Mouse (Mus musculus) G1E-ER4 (cell line): ENCODE data around the gene Csde1. TPM values are rescaled to one million over a fixed set of nuclear protein-coding genes. Genes with fewer than 3 reads are reported as not detected.

Source experiments
- GATA1 ChIP-seq: IDR thresholded peaks from one replicate; pipeline ENCODE4 v1.8.0; 2012; ENCODE audit warnings: low read length, inconsistent platforms
- polyA plus RNA-seq: library from polyadenylated mRNA; stranded (reverse); fragments of >175 nt; gene quantifications from 2 replicates; pipeline ENCODE4 v1.2.3, GENCODE M21; 2012

The Csde1 gene
- 4.5 and 7.9 TPM in 2 replicates for polyA plus RNA-seq

DNA sequence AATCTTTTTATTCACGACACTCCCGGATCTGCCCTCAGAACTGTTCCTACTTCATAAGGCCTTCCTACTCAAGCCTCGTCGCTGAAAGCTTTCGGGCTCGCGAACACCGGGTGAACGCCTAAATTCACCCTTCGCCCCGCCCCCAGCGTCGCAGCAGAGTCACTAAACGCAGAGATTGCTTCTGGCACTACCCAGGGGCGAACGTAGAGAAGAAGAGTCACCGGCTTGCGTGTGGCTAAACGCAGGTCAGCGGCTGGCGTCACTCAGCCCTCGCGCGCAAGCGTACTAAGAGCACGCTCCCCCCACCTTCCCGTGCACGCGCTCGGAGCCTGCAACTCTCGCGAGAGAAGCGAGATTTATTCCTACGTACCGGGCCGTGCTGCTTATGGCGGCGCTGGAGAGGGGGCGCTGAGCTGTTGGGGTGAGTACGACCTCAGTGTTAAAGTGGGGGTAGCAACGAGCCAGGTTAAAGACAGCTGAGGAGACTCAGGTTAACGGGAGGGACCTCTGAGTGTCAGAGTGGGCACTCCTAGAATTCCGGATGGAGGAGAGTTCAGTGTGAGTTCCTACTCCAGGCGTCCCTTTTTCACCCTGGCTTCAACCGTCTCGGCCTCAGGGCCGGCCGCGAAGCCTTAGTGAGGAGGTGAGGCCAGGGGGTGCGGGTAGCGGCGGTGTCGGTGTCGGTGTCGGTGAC is at the start of gene Csde1:
Csde1 (plus strand) TSS at position 178 of the 694 bp plus-strand sequence.
- no peak for TF ChIP-seq GATA1

DNA sequence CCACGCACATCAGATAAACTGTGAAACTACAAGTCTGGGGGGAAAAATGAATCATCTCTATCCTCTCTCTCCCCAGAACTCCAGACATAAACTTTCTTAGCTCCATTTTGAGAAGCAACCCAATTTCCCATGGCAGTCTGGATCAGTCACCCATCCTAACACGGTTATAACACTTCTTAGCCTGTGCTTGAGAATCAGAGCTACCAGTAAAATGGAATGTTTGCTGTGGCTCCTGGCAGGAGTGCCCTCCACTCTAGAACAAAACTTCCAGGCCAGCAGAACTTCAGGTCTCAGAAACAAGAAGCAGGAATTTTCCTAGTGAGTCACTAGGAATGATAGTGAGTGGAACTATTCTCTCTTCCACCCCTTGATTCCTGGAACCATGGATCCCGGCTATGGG is 49.7 kb upstream of the Csde1 start:
- TF ChIP-seq GATA1 = no peak

DNA sequence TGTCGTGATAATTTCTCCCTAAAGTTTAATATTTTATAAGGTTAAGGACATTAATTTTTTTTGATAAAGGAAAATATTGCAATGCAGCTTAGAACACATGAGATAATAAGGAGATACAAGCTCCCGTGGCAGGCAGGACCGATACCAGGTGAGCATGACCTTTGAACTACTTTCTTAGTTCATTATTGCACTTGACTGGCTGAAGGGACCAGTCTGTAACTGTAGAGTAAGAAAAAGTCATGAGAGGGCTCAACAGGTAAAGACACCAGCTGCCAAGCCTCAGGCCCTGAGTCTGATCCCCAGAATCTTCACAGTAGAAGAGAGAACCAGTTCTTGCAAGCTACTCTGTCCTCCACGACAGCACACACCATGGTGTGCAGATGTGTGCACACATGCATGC is 43.3 kb upstream of the Csde1 start:
- TF ChIP-seq GATA1 = no peak

DNA sequence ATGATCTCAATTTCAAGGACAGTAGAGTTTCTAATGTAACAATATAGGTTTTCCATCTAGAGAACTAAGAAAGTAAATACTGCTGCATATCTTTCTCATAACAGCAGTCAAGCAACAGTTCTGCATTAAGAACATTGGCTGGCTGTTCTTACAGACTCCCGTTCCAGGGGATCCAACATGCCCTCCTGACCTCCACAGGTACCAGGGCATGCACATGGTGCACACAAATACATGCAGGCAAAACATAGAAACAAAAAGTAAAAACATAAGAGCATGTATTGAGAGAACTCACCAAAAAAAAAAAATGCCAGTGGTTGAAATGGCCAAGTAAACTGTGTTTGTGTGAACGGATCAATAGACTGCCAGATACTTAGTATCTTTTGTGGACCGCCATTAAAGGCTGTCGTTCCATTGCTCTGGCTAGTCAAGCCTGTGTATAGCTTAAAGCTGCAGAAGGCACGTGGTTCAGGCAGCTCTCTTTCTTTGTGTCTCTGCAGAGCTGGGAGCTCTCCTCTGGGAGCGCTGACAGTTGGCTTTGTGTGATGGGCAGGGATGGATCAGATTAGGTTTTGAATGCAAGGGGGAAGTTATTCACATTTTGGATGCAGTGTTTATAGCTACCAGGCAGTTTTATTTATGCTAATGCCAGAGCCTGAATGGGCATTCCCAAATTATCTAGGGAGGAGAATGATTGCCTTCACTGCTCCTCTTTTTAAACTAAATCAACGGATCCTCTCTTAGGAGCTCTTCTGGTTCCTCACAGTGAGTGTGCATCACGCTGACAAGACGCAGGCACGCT is 40.5 kb upstream of the Csde1 start:
- no peak for TF ChIP-seq GATA1

DNA sequence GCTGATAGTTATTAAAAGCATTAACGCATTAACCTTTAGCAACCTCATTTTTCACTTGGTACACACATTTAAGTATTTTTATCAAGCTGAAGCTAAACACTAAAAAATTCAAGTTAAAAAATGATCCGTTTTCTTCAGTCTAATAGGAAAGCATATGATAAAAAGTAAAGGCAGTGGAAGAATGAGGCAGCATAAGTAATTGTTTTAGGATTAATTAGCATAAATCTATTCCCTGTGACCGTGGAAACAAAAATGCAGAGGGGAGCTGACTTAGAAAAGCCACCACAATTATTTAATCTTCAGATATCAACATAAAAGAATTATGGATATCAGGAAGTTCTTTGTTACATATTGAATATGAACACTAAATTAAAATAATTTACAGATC is 39.9 kb upstream of the Csde1 start:
- no peak for TF ChIP-seq GATA1

DNA sequence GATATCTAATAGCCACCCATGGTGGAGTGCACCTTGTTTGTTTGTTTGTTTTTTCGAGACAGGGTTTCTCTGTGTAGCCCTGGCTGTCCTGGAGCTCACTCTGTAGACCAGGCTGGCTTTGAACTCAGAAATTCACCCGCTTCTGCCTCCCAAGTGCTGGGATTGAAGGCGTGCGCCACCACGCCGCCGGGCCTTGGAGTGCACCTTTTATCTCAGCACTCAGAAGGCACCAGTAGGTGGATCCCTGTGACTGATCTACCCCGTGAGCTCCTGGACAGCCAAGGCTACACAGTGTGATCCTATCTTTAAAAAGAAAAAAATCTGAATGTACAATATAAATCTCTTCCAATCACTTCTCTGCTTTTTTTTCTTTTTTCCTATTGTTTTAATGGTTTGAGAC is 29.2 kb upstream of the Csde1 start:
- TF ChIP-seq GATA1 = no peak

DNA sequence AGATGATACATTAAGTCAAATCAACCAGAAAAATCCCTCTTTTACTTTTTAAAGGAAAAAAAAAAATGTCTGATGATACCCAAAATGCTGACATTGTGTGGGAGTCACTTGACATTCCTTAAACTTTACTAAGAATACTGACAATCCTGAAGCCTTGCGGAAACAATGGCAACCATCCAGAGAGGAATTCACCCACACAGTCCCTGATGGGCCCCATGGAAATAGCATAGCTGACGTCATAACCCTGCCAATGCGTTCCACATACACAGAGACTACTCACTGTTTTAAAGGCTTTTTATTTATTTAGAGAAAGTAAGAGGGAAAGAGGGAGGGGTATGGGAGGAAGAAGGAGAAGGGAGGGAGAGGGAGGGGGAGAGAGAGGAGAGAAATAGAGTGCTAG is 27.3 kb upstream of the Csde1 start:
- no peak for TF ChIP-seq GATA1

DNA sequence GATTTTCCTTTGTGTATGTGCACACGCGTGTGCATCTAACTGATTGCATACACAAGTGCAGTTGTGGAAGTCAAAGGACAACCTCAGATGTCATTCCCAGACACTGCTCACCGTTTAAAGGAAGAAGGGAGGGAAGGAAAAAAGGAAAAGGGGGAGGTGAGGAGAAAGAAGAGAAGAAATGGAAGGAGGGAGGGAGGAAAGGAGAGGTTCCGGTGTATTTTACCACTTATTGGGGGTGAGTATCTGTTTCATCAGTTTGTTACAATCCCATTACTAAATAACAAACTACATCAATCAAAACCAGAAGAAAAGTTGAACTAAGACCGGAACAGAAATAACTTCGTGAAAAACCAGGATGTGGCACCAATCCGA is 25.0 kb upstream of the Csde1 start:
- no peak for TF ChIP-seq GATA1

DNA sequence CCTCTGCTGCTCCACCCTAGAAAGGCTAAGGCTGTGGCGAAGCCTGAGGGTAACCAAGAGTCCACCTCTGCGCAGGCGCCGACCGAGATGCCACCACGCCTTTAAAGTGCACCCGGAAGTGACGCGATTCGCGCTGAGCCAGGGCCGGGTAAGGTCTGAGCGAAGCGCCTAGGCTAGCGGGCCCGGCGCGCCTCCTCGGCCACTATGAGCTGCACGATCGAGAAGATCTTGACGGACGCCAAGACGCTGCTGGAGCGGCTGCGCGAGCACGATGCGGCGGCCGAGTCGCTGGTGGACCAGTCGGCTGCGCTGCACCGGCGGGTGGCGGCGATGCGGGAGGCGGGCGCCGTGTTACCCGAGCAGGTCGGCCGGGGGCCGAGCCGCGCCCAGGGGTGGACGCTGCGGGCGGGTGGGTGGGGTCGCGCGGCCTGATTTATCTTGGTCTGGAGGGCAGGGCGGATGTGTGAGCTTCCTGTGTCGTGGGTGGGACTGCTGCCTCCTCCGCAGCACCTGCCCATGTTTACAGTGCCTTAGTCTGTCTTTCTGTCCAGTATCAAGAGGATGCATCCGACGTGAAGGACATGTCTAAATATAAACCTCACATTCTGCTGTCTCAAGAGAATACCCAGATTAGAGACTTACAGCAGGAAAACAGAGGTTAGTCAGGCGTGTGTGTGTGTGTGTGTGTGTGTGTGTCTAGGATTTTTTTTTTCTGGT is 24.5 kb upstream of the Csde1 start, which contains the start of gene Sike1:
Sike1 (plus strand) TSS at position 104 of the 717 bp plus-strand sequence.
- no peak for TF ChIP-seq GATA1

DNA sequence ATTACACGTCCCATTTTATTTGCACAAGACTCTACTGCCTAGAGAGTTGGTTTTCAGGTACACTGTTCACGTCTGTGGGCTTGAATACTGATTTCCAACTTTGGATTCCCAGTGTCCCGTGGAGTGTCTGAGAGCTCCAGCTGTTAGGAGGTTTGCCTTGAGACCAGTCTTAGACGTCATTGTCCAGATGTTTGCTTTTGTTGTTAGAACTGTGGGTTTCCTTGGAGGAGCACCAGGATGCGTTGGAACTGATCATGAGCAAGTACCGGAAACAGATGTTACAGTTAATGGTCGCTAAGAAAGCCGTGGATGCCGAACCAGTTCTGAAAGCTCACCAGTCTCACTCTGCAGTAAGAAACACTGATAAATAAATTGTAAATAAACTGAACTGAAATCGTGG is 23.2 kb upstream of the Csde1 start:
- TF ChIP-seq GATA1 = no peak

DNA sequence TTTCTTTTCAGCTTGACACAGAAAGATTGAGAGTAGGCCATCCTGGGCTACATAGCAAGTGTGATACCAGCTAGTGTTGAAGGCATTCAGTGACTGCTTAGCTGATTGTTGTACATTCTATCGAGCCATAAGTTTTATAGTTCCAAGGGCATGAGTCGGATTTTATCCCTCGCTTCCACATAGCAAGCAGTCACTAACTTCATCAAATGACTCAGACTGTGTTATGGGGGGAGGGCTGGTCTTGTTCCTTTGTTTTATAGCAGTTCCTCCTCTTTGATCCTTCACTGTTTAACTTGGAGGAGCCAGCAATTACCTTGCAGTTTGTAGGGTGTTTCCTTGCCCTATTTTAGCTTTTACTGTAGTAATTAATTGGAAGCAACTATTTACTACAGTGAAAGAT is 22.6 kb upstream of the Csde1 start:
- no peak for TF ChIP-seq GATA1

DNA sequence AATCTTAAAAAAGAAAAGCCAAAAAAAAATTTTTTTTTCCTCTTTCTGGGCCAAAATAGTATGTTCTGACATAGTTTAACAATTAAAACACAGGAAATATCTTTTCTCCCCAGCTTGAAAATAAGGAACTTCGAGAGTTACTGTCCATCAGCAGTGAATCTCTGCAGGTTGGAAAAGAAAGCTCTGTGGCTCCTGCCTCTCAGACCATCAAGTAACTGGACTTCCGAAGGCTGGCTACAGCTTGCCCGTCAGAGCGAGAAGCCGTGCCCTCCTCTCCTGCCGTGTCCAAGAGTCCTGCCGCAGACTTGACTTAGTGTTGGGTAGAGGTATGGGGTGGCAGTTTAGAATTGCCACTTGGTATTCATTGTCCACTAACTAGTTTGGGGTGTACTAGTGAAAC is 18.6 kb upstream of the Csde1 start:
- no peak for TF ChIP-seq GATA1

DNA sequence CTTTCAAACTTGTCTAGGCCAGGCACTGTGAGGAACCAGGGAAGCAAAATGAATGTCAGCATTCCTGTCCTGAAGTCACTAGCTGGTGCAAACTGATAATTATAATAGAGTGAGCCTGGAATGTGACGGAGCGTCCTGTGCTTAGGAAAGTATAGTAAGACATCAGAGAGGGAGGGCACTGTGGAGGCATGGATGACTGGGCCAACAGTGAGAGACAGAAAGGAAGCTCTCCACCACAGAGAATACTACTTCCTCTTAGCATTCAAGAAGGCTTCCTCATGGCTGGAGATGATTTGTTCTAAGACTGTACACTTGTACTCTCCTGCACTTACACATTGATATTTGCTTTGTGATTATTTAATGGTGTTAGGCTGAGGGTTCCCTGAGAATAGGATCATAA is 2.9 kb upstream of the Csde1 start:
- no peak for TF ChIP-seq GATA1

DNA sequence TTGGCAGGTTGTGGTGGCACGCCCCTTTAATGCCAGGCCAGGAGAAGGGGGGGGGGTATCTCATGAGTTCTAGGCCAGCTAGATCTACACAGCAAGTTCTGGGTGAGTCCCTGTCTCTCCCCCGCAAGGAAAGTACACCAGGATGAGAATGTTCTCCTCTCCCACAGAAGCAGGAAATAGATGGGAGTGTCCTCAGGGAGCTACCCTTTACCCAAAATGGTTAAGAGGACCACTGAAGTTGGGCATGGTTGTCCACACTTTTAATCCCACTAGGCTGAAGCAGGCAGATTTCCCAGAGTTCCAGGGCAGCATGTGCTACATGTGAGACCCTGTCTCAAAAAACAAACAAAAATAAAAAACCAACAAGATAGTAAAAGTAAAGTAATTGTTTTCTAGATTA is 764 bp upstream of the Csde1 start:
- no peak for TF ChIP-seq GATA1

DNA sequence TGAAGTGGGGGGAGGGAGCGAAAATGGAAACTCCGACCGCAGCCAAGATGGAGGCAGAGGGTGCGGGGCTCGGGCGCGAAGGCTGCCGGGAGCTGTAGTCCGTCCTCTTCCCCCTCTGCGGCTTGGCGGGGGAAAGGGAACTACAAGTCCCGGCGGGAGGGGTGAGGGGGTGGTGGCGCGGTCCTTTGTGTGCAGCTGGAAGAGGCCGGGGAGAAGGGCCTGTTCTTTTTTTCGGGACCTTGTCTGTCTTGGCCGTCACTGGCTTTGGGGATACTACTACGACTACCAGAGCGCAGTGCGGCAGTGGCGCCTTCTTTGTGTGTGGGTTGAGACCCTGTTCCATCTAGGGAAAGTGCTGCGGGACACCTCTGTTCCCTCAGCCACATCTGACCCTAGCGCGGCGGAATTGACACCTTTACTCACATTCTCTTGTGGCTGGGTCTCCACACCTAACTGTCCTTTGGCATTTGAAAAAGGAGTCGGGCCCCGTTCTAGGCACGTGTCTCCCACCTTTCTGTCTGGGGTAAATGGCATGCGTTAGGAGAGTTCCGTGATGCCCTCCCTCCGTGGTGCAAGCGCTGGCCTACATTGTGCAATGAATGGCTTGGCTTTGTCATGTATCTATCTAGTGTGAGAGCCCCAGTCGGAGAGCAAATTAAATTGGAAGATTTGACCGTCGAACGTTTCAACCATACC is 865 bp downstream of the Csde1 start:
- no peak for TF ChIP-seq GATA1

DNA sequence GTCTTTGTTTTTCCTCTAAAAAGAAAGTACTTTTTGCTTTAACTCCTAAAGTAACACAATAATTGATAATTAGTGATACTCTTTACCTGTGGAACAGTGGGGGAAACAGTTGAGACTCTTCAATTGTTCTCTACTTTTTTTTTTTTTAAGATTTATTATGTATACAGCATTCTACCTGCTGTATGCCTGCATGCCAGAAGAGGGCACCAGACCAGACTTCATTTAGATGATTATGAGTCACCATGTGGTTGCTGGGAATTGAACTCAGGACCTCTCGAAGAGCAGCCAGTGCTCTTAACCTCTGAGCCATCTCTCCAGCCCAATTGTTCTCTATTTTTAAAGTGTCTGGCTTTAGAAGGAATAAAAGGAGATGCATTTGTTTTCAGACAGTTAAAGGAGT is 5.9 kb downstream of the Csde1 start:
- TF ChIP-seq GATA1 = no peak

DNA sequence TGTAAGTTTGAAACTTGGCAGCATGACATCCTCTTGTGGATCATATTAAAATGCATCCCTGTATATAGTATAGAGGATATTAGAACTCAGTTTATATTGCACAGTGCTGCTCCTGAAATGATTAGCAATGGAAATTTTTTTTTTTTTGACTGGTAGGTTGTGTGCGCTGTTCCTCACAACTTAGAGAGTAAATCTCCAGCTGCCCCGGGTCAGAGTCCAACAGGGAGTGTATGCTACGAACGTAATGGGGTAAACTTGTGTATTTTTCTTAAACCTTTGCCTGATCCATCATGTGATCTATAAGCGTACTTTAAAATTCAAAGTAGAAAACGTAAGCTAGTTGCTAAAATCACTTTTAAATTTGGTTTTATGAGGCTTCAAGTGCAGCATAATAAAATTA is 20.1 kb downstream of the Csde1 start:
- TF ChIP-seq GATA1 = no peak
